8 mouse cellular contexts compared by ENCODE assay signal in the genomic region with DNA sequence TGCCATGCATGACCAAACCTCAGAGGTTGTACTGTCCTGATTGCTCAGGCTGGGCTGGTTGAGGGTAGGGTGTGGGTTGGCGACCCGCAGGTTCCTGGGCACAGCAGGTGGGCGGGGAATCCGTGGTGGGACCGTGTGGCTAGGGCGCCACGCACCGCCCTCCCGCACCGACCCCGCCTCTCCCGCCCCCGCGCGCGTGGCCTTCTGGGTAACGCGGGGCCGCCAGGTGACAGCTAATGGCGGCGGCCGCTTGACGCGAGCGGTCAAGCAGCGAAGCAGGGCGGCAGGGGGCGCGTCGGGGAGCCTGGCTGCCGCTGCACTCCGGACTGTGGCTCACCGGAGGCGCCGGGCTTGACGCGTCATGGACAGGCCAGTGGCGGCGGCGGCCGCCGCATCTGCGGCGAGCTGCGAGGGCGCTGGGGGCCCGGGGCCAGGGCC. TPM values are rescaled to one million over a fixed set of nuclear protein-coding genes. Genes with fewer than 3 reads are reported as not detected.
DNase-seq lines count a peak whose midpoint lies in the region; ATAC-seq and TF ChIP-seq lines count a peak whose summit lies in the region.

A gene (plus strand): TSS at position 207 of the 438 bp plus-strand sequence.

- peak in 1 of 2 experiments; percentile 55; a peak in 1 of 4 replicates for TF ChIP-seq POLR2A in MEL (IDR thresholded peaks at IDR 0.05; ENCODE audit: control insufficient read depth in 1 of 2, insufficient read depth in 1 of 2, low read depth in 1 of 2, low read length in 2 of 2, poor library complexity in 1 of 2)

- ATAC-seq in lung, postnatal 0 days = peak; percentile 96

- peak within 1 kb of the TSS; percentile 79 to 88 for H3K4me3 ChIP-seq in MEL (ENCODE audit: control insufficient read depth in 1 of 2, insufficient read depth in 1 of 2, low read depth in 2 of 2, low read length in 2 of 2)
- H3K4me3 ChIP-seq in lung, postnatal 0 days (ENCODE audit: low read depth, low read length) = peak within 1 kb of the TSS; percentile 55

- H3K27ac ChIP-seq in MEL (ENCODE audit: control insufficient read depth, low read depth, low read length) = peak within 1 kb of the TSS; percentile 19
- H3K27ac ChIP-seq in lung, postnatal 0 days (ENCODE audit: low read length) = peak within 1 kb of the TSS; percentile 71

- H3K9me3 ChIP-seq in MEL (replicated peaks; ENCODE audit: insufficient read depth, low read length) = no peaks in the 10 kb centered on the region
- H3K9me3 ChIP-seq in lung, postnatal 0 days (ENCODE audit: low read length) = no peaks in the 10 kb centered on the region

- H3K4me2 ChIP-seq in lung, postnatal 0 days (replicated peaks; ENCODE audit: low read depth, low read length) = peak within 1 kb of the TSS; percentile 66

- peak; percentile 65 for DNase-seq in MEL (ENCODE audit: low read depth, low spot score)
- peak; percentile 77 for DNase-seq in cerebellum, adult 8-10 months
- peak; percentile 29 for DNase-seq in forelimb bud, embryonic 11.5 days (ENCODE audit: low read depth, low spot score)
- DNase-seq in heart, postnatal 4 days = peak; percentile 84
- peak; percentile 68 to 80 for DNase-seq in layer of hippocampus, postnatal 10 days (ENCODE audit: low spot score in 2 of 2)
- peak; percentile 82 for DNase-seq in lung, postnatal 0 days (ENCODE audit: low spot score)
- DNase-seq in ovary, postnatal 14 days (ENCODE audit: low spot score) = peak; percentile 63
- DNase-seq in thymus, postnatal 10 days (ENCODE audit: low spot score in 2 of 2) = peak; percentile 45 to 51

- TF ChIP-seq RAD21 in MEL (IDR thresholded peaks at IDR 0.05; ENCODE audit: low read depth, low read length) = no peak

- peaks cover 3% of the 10 kb centered on the region; the same call in 1 of the 2 replicates for H3K79me2 ChIP-seq in MEL (ENCODE audit: control insufficient read depth, insufficient read depth, low read length, poor library complexity)

- peaks cover 0 to 8% of the 10 kb centered on the region in 2 experiments; a peak in 2 of 4 replicates for H3K36me3 ChIP-seq in MEL (ENCODE audit: control insufficient read depth in 1 of 2, insufficient read depth in 2 of 2, low read length in 2 of 2)
- no peaks in the 10 kb centered on the region for H3K36me3 ChIP-seq in lung, postnatal 0 days (ENCODE audit: insufficient read depth, low read length)

- WGBS in lung, postnatal 0 days = 27% methylated on average over 25 of the region's 47 CpGs

- TF ChIP-seq EP300 in MEL (IDR thresholded peaks at IDR 0.05; ENCODE audit: low read depth in 1 of 2, low read length in 2 of 2) = no peak
- TF ChIP-seq EP300 in lung, postnatal 0 days (IDR thresholded peaks at IDR 0.05) = no peak

- no peaks in the 10 kb centered on the region for H3K27me3 ChIP-seq in MEL (ENCODE audit: control insufficient read depth in 1 of 2, insufficient read depth in 2 of 2, low read length in 2 of 2)
- H3K27me3 ChIP-seq in lung, postnatal 0 days (replicated peaks; ENCODE audit: insufficient read depth, low read length) = no peaks in the 10 kb centered on the region

- 0 out of 6 replicates have a peak, but pooled peaks of 1 of the 3 experiments have one; percentile 2 for TF ChIP-seq CTCF in MEL (IDR thresholded peaks at IDR 0.05 in 2 of 3, conservative IDR thresholded peaks at IDR 0.05 in 1 of 3; ENCODE audit: control insufficient read depth in 1 of 3, insufficient read depth in 1 of 3, low read depth in 2 of 3, low read length in 3 of 3, poor library complexity in 1 of 3, severe bottlenecking in 1 of 3)
- TF ChIP-seq CTCF in lung, postnatal 0 days (IDR thresholded peaks at IDR 0.05) = peak; percentile 62

- peak within 1 kb of the TSS; percentile 82 for H3K9ac ChIP-seq in MEL (ENCODE audit: control insufficient read depth, low read depth, low read length, poor library complexity, severe bottlenecking)
- peak within 1 kb of the TSS; percentile 69 for H3K9ac ChIP-seq in lung, postnatal 0 days (replicated peaks; ENCODE audit: low read depth)

- peaks cover 5 to 8% of the 10 kb centered on the region in 2 experiments; a peak in 3 of 4 replicates for H3K4me1 ChIP-seq in MEL (ENCODE audit: control insufficient read depth in 1 of 2, insufficient read depth in 2 of 2, low read length in 2 of 2)
- H3K4me1 ChIP-seq in lung, postnatal 0 days (ENCODE audit: insufficient read depth, low read depth, low read length) = no peaks in the 10 kb centered on the region

TF ChIP-seq in MEL, 35 proteins besides CTCF, POLR2A, EP300 and RAD21:
- TF ChIP-seq TCF12 (IDR thresholded peaks at IDR 0.05; ENCODE audit: low read depth, low read length) = 0 out of 2 replicates have a peak, but pooled peaks have one; percentile 16
- TF ChIP-seq SIN3A (IDR thresholded peaks at IDR 0.05; ENCODE audit: low read length) = no peak; the same call in 1 of the 2 replicates
- no peak for TF ChIP-seq MYB (IDR thresholded peaks at IDR 0.05; ENCODE audit: low read depth, low read length)
- TF ChIP-seq MAZ (IDR thresholded peaks at IDR 0.05; ENCODE audit: low read depth, low read length) = peak; percentile 47; the same call in 1 of the 2 replicates
- TF ChIP-seq MXI1 (IDR thresholded peaks at IDR 0.05; ENCODE audit: low read depth, low read length) = peak; percentile 31; the same call in 1 of the 2 replicates
- peak; percentile 49; the same call in 1 of the 2 replicates for TF ChIP-seq HCFC1 (IDR thresholded peaks at IDR 0.05; ENCODE audit: low read depth, low read length)

RNA-seq across cellular contexts. Expression of the gene that starts here (rescaled TPM):
- total RNA-seq in MEL (2012; rRNA removed) = 19.4 and 19.6 TPM in 2 replicates
- 10 to 100 TPM in 1 of 2 experiments, not detected in 1; 14.8 TPM for polyA plus RNA-seq in MEL (2012; ENCODE audit: insufficient read depth in 1 of 2, insufficient read length in 2 of 2, low read depth in 1 of 2, low replicate concordance in 2 of 2, missing spikeins in 1 of 2)
- total RNA-seq in heart, postnatal 4 days (2021) = 10 to 100 TPM; 25.2 to 26.8 TPM
- total RNA-seq in layer of hippocampus, postnatal 10 days (2021) = 10 to 100 TPM; 34.6 to 38.3 TPM
- 7.6 TPM in 2 replicates for polyA plus RNA-seq in lung, postnatal 0 days (2015; fragmentation: Nextera tagmentation; extraction: Ambion mirVana)

Comparison
In these comparisons a context has a peak if more than half of its experiments do, and no peak if none do; other contexts are left out.
1. Peak in every context shown above with its lines: DNase-seq, ATAC-seq, H3K4me3 ChIP-seq and H3K27ac ChIP-seq.
2. DNase-seq: peak in every context shown above with its lines; median percentile 84 in heart, postnatal 4 days; 82 in lung, postnatal 0 days; 77 in cerebellum, adult 8-10 months; 74 in layer of hippocampus, postnatal 10 days; 65 in MEL; 63 in ovary, postnatal 14 days; 48 in thymus, postnatal 10 days; 29 in forelimb bud, embryonic 11.5 days.